Mouse (Mus musculus): Measurements from ENCODE around the gene Tbc1d25.

DNA sequence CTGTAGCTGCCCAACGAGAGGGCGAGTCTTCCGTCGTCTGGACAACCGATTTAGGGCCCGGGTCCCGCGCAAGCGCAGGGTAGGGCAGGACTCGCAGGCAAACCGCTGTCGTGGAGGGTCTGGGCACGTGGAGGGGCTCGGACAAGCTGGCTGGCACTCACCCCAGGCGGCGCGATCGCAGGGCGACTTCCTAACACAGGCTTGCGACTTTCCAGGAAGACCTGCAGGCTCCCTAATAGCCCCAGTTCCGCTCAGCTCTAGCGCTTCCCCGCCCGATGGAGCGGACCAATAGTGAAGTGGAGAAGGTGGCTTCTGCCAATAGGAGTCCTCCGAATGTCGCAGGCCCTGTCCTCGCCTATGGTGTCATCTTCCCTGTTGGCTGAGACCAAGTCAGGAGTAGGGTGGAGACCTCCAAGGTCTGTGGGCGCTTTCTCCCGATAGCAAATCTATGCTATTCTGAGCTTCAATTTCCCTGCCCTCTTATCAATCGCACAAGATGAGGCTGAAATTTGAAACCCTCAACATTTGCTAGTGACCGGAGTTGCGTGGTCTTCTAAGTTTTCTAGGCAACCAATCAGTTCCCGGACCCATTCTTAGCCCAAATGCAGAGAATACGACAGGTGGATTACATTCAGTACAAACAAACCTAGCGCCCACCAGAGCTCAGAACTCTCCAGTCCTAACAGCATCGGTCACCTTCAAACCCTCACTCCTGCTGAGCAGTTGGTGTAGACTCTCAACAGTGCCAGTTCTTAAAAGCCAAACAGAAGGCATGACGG, 16.8 kb upstream of the Tbc1d25 start:
- TF ChIP-seq CTCF (IDR thresholded peaks at IDR 0.05; ENCODE audit: borderline replicate concordance, extremely low read depth, insufficient read depth, insufficient read length) = no peak
- TF ChIP-seq POLR2A (IDR thresholded peaks at IDR 0.05; ENCODE audit: borderline replicate concordance, extremely low read depth, insufficient read depth, insufficient read length, poor library complexity, severe bottlenecking) = peak; percentile 22; the same call in 1 of the 2 replicates

All from brain, embryonic 14.5 days (tissue).